Mouse (Mus musculus): Measurements from ENCODE around the gene Fam78a. TPM values are rescaled to one million over a fixed set of nuclear protein-coding genes. Genes with fewer than 3 reads are reported as not detected.

The Fam78a gene
- 8.9 and 11.9 TPM in 2 replicates for total RNA-seq (2015)
- total RNA-seq (2017): 7.5 and 10.8 TPM in 2 replicates

- peak; percentile 59 for ATAC-seq (replicated peaks; ENCODE audit: poor library complexity)
Observed at GRCm38 (mm10) chr2:32084111-32084871, at the start of gene Fam78a. Gene Fam78a, minus strand, starts transcription at chr2:32084857.

GRCm38 (mm10) chr2:32134039-32134438 is 49.4 kb upstream of the Fam78a start:
- ATAC-seq (replicated peaks; ENCODE audit: poor library complexity): peak; percentile 43

- peak; percentile 74 for ATAC-seq (replicated peaks; ENCODE audit: poor library complexity)
Observed at GRCm38 (mm10) chr2:32132567-32132992, 47.9 kb upstream of the Fam78a start.

- no peak for ATAC-seq (replicated peaks; ENCODE audit: poor library complexity)
Observed at GRCm38 (mm10) chr2:32131866-32132566, 47.4 kb upstream of the Fam78a start.

- no peak for ATAC-seq (replicated peaks; ENCODE audit: poor library complexity)
Observed at GRCm38 (mm10) chr2:32131205-32131834, 46.7 kb upstream of the Fam78a start.

GRCm38 (mm10) chr2:32130435-32130834 is 45.8 kb upstream of the Fam78a start:
- 0 out of 2 replicates have a peak, but pooled peaks have one; percentile 29 for ATAC-seq (replicated peaks; ENCODE audit: poor library complexity)

- no peak for ATAC-seq (replicated peaks; ENCODE audit: poor library complexity)
Observed at GRCm38 (mm10) chr2:32129383-32130074, 44.9 kb upstream of the Fam78a start.

- no peak; the same call in 1 of the 2 replicates for ATAC-seq (replicated peaks; ENCODE audit: poor library complexity)
Observed at GRCm38 (mm10) chr2:32128536-32128841, 43.8 kb upstream of the Fam78a start.

- peak; percentile 80 for ATAC-seq (replicated peaks; ENCODE audit: poor library complexity)
Observed at GRCm38 (mm10) chr2:32127653-32128535, 43.2 kb upstream of the Fam78a start.

GRCm38 (mm10) chr2:32121785-32122184 is 37.1 kb upstream of the Fam78a start:
- ATAC-seq (replicated peaks; ENCODE audit: poor library complexity): no peak

- peak; percentile 52 for ATAC-seq (replicated peaks; ENCODE audit: poor library complexity)
Observed at GRCm38 (mm10) chr2:32121150-32121549, 36.5 kb upstream of the Fam78a start.

GRCm38 (mm10) chr2:32119802-32120750 is 35.4 kb upstream of the Fam78a start:
- ATAC-seq (replicated peaks; ENCODE audit: poor library complexity): peak; percentile 73

- ATAC-seq (replicated peaks; ENCODE audit: poor library complexity): peak; percentile 65
Observed at GRCm38 (mm10) chr2:32115851-32116268, 31.2 kb upstream of the Fam78a start.

- ATAC-seq (replicated peaks; ENCODE audit: poor library complexity): no peak
Observed at GRCm38 (mm10) chr2:32112548-32112947, 27.9 kb upstream of the Fam78a start.

- no peak for ATAC-seq (replicated peaks; ENCODE audit: poor library complexity)
Observed at GRCm38 (mm10) chr2:32111268-32111667, 26.6 kb upstream of the Fam78a start.

GRCm38 (mm10) chr2:32105930-32106329 is 21.3 kb upstream of the Fam78a start:
- no peak for ATAC-seq (replicated peaks; ENCODE audit: poor library complexity)

- ATAC-seq (replicated peaks; ENCODE audit: poor library complexity): no peak
Observed at GRCm38 (mm10) chr2:32105117-32105913, 20.7 kb upstream of the Fam78a start.

GRCm38 (mm10) chr2:32104122-32104521 is 19.5 kb upstream of the Fam78a start:
- ATAC-seq (replicated peaks; ENCODE audit: poor library complexity): no peak

Measured in megakaryocyte progenitor cell, adult 5-6 weeks (primary cell).